ENCODE assay signal across 25 mouse cellular contexts in genomic region chr15:78194320-78194719, GRCm38 (mm10). TPM values are rescaled to one million over a fixed set of nuclear protein-coding genes. Genes with fewer than 3 reads are reported as not detected.
"Had no signal": no experiment of that assay in that cellular context is flagged by ENCODE, and none has a peak within 500 bp of the region (broad histone marks: within the 10 kb centered on the region; RNA-seq: fewer than 3 reads in every experiment).

No protein-coding gene starts in this region.

- H3K36me3 ChIP-seq: midbrain, embryonic 10.5 days; midbrain, embryonic 12.5 days; neural tube, embryonic 13.5 days; neural tube, embryonic 15.5 days; stomach, embryonic 15.5 days had no signal

- H3K27me3 ChIP-seq: midbrain, embryonic 12.5 days; neural tube, embryonic 15.5 days; stomach, embryonic 15.5 days had no signal

- H3K4me1 ChIP-seq: midbrain, embryonic 12.5 days; neural tube, embryonic 13.5 days; neural tube, embryonic 15.5 days; stomach, embryonic 15.5 days had no signal

- H3K27ac ChIP-seq: midbrain, embryonic 10.5 days; midbrain, embryonic 12.5 days; neural tube, embryonic 13.5 days; neural tube, embryonic 15.5 days; stomach, embryonic 15.5 days; stomach, postnatal 0 days had no signal

- DNase-seq: lung, adult 18-20 months; lung, embryonic 14.5 days; lung, postnatal 10 days; lung, postnatal 4 days; midbrain, embryonic 14.5 days; retina, postnatal 1 day; right cerebral cortex, adult 18-20 months; right cerebral cortex, postnatal 25 days; right cerebral cortex, postnatal 4 days; thymus, adult 2 months; thymus, postnatal 25 days; thymus, postnatal 4 days had no signal

- H3K9me3 ChIP-seq: midbrain, embryonic 10.5 days; midbrain, embryonic 12.5 days; neural tube, embryonic 13.5 days; neural tube, embryonic 15.5 days; stomach, embryonic 15.5 days had no signal

- ATAC-seq: midbrain, embryonic 16.5 days had no signal

- H3K4me3 ChIP-seq: midbrain, embryonic 10.5 days; midbrain, embryonic 12.5 days; myocyte; neural tube, embryonic 13.5 days; neural tube, embryonic 15.5 days; stomach, embryonic 15.5 days had no signal

RNA-seq across cellular contexts. Expression of gene Pvalb, which starts 11.9 kb away (rescaled TPM):
- total RNA-seq: megakaryocyte-erythroid progenitor cell, adult 5-6 weeks had no signal
- polyA plus RNA-seq: lung, embryonic 14.5 days; neural tube, embryonic 11.5 days; spleen, adult 2 months; stomach, postnatal 0 days; testis, adult 2 months; urinary bladder, adult 2 months had no signal
